Mouse (Mus musculus): ENCODE measurements around the gene Epn3. TPM values are rescaled to one million over a fixed set of nuclear protein-coding genes. Genes with fewer than 3 reads are reported as not detected.

Epn3 gene
- total RNA-seq, 2 experiments from 2014 or later = 0.12 to 0.31 TPM

GRCm38 (mm10) chr11:94441122-94441521, 58.7 kb downstream of the Epn3 start:
- intact Hi-C loops (cut with DNase I) = no loop called here
- no peak for DNase-seq

GRCm38 (mm10) chr11:94440421-94440820, 59.4 kb downstream of the Epn3 start:
- intact Hi-C loops (cut with DNase I) = no loop called here

More at GRCm38 (mm10) chr11:94440421-94440820, 59.4 kb downstream of the Epn3 start:
- DNase-seq = no peak

Other genes starting within 250 kb of the Epn3 start
- gene Gm21885, start 218.1 kb downstream of the Epn3 start, total RNA-seq (2021) = not detected
- gene Luc7l3, start 178.0 kb downstream of the Epn3 start, total RNA-seq (2021) = 10 to 100 TPM; 29.6 to 36.5 TPM
- gene Ankrd40, start 172.0 kb downstream of the Epn3 start, total RNA-seq (2021) = 100 to 1,000 TPM; 195 to 201 TPM
- gene Abcc3, start 107.0 kb downstream of the Epn3 start, total RNA-seq (2021) = under 1 TPM; 0.47 to 0.48 TPM
- 1 to 10 TPM; 2.0 to 3.0 TPM for gene Cacna1g, start 25.8 kb downstream of the Epn3 start, total RNA-seq (2021)
- gene Spata20, start 13.8 kb downstream of the Epn3 start, total RNA-seq (2021) = not detected
- gene Mycbpap, start 21.8 kb upstream of the Epn3 start, total RNA-seq (2021) = not detected
- 1 to 10 TPM; 3.3 to 3.9 TPM for gene Rsad1, start 49.3 kb upstream of the Epn3 start, total RNA-seq (2021)
- gene Chad, start 65.1 kb upstream of the Epn3 start, total RNA-seq (2021) = 10 to 100 TPM; 14.7 to 16.3 TPM
- 1 to 10 TPM; 2.1 to 3.1 TPM for gene Acsf2, start 101.9 kb upstream of the Epn3 start, total RNA-seq (2021)
- gene Lrrc59, start 129.8 kb upstream of the Epn3 start, total RNA-seq (2021) = 10 to 100 TPM; 31.3 to 31.4 TPM
- 10 to 100 TPM; 45.0 to 50.1 TPM for gene Mrpl27, start 153.8 kb upstream of the Epn3 start, total RNA-seq (2021)
- under 1 TPM in 1 of 2 experiments, not detected in 1; 0.26 TPM for gene Eme1, start 154.0 kb upstream of the Epn3 start, total RNA-seq (2021)
- gene Xylt2, start 177.5 kb upstream of the Epn3 start, total RNA-seq (2021) = 1 to 10 TPM; 3.2 to 4.5 TPM
- not detected for gene Gm11541, start 204.5 kb upstream of the Epn3 start, total RNA-seq (2021)
- gene Cdc34b, start 241.8 kb upstream of the Epn3 start, total RNA-seq (2021) = under 1 TPM; 0.77 to 0.79 TPM